Mouse (Mus musculus) liver, embryonic 12.5 days (tissue): Measurements from ENCODE around the gene Plcxd2. TPM values are rescaled to one million over a fixed set of nuclear protein-coding genes. Genes with fewer than 3 reads are reported as not detected.
A peak's percentile ranks its signal among the peaks of the same experiment; 100 is the strongest.

Experiments
- ATAC-seq: fragments of 200-750 bp; cut with Nextera tagmentation; 2 replicates; pipeline ENCODE4 v1.8.0; 2017; ENCODE audit warnings: moderate number of reproducible peaks, mild to moderate bottlenecking, moderate library complexity
- H3K27ac ChIP-seq: fragments of 300-500 bp; sonication (generic); 2 replicates; pipeline ENCODE4 v1.5.1; 2016; ENCODE audit warnings: mild to moderate bottlenecking
- H3K27me3 ChIP-seq: fragments of 300-500 bp; sonication (generic); replicated peaks from 2 replicates; pipeline ENCODE4 v1.6.1; 2016; ENCODE audit warnings: mild to moderate bottlenecking, moderate library complexity
- H3K36me3 ChIP-seq: fragments of 300-500 bp; sonication (generic); 2 replicates; pipeline ENCODE4 v1.6.1; 2016; ENCODE audit warnings: mild to moderate bottlenecking, moderate library complexity
- H3K4me1 ChIP-seq: fragments of 300-500 bp; sonication (generic); 2 replicates; pipeline ENCODE4 v1.6.1; 2016
- H3K4me2 ChIP-seq: fragments of 300-500 bp; sonication (generic); 2 replicates; pipeline ENCODE4 v1.6.1; 2016; ENCODE audit warnings: mild to moderate bottlenecking, moderate library complexity
- H3K4me3 ChIP-seq: fragments of 300-500 bp; sonication (generic); 2 replicates; pipeline ENCODE4 v1.5.1; 2016; ENCODE audit warnings: mild to moderate bottlenecking, moderate library complexity
- H3K9ac ChIP-seq: fragments of 300-500 bp; sonication (generic); 2 replicates; pipeline ENCODE4 v1.6.1; 2016; ENCODE audit warnings: mild to moderate bottlenecking, moderate library complexity
- H3K9me3 ChIP-seq: fragments of 300-500 bp; sonication (generic); replicated peaks from 2 replicates; pipeline ENCODE4 v1.6.1; 2016; ENCODE audit warnings: mild to moderate bottlenecking, moderate library complexity
- WGBS: fragments of 180-500 bp; shearing (Covaris S2); methylation state at CpG from one replicate; pipeline ENCODE4 v1.1.7; 2016; ENCODE audit not compliant: insufficient replicate concordance; 5-methylcytosine and 5-hydroxymethylcytosine counted together
- polyA plus RNA-seq: library from polyadenylated mRNA; unstranded; fragments of >200 nt; fragmentation: Nextera tagmentation; extraction: Ambion mirVana; gene quantifications from 2 replicates; pipeline ENCODE4 v1.2.1, GENCODE M21; 2016

Gene Plcxd2
- polyA plus RNA-seq = 3.3 and 3.8 TPM in 2 replicates

GRCm38 (mm10) chr16:46010153-46010905, at the start of gene Plcxd2:
Gene Plcxd2, minus strand, starts transcription at chr16:46010218.
- no peaks in the 10 kb centered on the region for H3K9me3 ChIP-seq
- no peaks in the 10 kb centered on the region for H3K36me3 ChIP-seq
- peak within 1 kb of the TSS; percentile 49 for H3K27ac ChIP-seq
- H3K4me2 ChIP-seq = peak within 1 kb of the TSS; percentile 79
- H3K4me1 ChIP-seq = peaks cover 12% of the 10 kb centered on the region; the same call in 1 of the 2 replicates
- 1% methylated on average over 39 of the region's 39 CpGs for WGBS
- H3K9ac ChIP-seq = peak within 1 kb of the TSS; percentile 55; the same call in 1 of the 2 replicates
- peak; percentile 96 for ATAC-seq
- 0 out of 2 replicates have a peak, but pooled peaks cover 3% of the 10 kb centered on the region for H3K27me3 ChIP-seq
- peak within 1 kb of the TSS; percentile 62 for H3K4me3 ChIP-seq

- Histone ChIP-seq H3K27ac (no peak overlapping the region), H3K4me1 (no peaks in the 10 kb centered on the region), H3K4me3 (no peak overlapping the region), H3K4me2 (no peak overlapping the region), H3K9ac (no peak overlapping the region), H3K36me3 (no peaks in the 10 kb centered on the region), H3K9me3 (no peaks in the 10 kb centered on the region), H3K27me3 (no peaks in the 10 kb centered on the region)
- WGBS = 67% methylated on average over 2 of the region's 2 CpGs
- ATAC-seq = no peak
These were observed 36.9 kb upstream of the Plcxd2 start for GRCm38 (mm10) chr16:46046906-46047305.

GRCm38 (mm10) chr16:46036261-46036660, 26.2 kb upstream of the Plcxd2 start:
- H3K4me2 ChIP-seq = no peak overlapping the region
- no peak overlapping the region for H3K9ac ChIP-seq
- ATAC-seq = no peak
- H3K4me3 ChIP-seq = no peak overlapping the region
- H3K36me3 ChIP-seq = no peaks in the 10 kb centered on the region
- WGBS = 47% methylated on average over 2 of the region's 2 CpGs
- H3K4me1 ChIP-seq = no peaks in the 10 kb centered on the region
- H3K27me3 ChIP-seq = no peaks in the 10 kb centered on the region
- H3K9me3 ChIP-seq = no peaks in the 10 kb centered on the region
- H3K27ac ChIP-seq = no peak overlapping the region

GRCm38 (mm10) chr16:46033896-46034295, 23.9 kb upstream of the Plcxd2 start:
- H3K9me3 ChIP-seq = no peaks in the 10 kb centered on the region
- WGBS = 54% methylated on average over 9 of the region's 9 CpGs
- no peak overlapping the region for H3K4me2 ChIP-seq
- H3K4me3 ChIP-seq = no peak overlapping the region
- ATAC-seq = no peak
- H3K27ac ChIP-seq = no peak overlapping the region
- no peaks in the 10 kb centered on the region for H3K36me3 ChIP-seq
- H3K27me3 ChIP-seq = no peaks in the 10 kb centered on the region
- H3K4me1 ChIP-seq = no peaks in the 10 kb centered on the region
- H3K9ac ChIP-seq = no peak overlapping the region

GRCm38 (mm10) chr16:46022958-46023491, 13.0 kb upstream of the Plcxd2 start:
- Histone ChIP-seq H3K27me3 (no peaks in the 10 kb centered on the region), H3K4me3 (no peak overlapping the region), H3K4me2 (no peak overlapping the region), H3K27ac (no peak overlapping the region), H3K36me3 (no peaks in the 10 kb centered on the region), H3K9me3 (no peaks in the 10 kb centered on the region), H3K9ac (no peak overlapping the region), H3K4me1 (no peaks in the 10 kb centered on the region)
- WGBS = 52% methylated on average over 5 of the region's 5 CpGs
- ATAC-seq = no peak

GRCm38 (mm10) chr16:46022189-46022928, 12.3 kb upstream of the Plcxd2 start:
- H3K27ac ChIP-seq = no peak overlapping the region
- no peak overlapping the region for H3K9ac ChIP-seq
- no peaks in the 10 kb centered on the region for H3K4me1 ChIP-seq
- no peaks in the 10 kb centered on the region for H3K27me3 ChIP-seq
- ATAC-seq = no peak
- no peak overlapping the region for H3K4me3 ChIP-seq
- H3K9me3 ChIP-seq = no peaks in the 10 kb centered on the region
- WGBS = 25% methylated on average over 5 of the region's 5 CpGs
- H3K36me3 ChIP-seq = no peaks in the 10 kb centered on the region
- no peak overlapping the region for H3K4me2 ChIP-seq

GRCm38 (mm10) chr16:46021302-46021701, 11.3 kb upstream of the Plcxd2 start:
- WGBS = 77% methylated on average over 2 of the region's 2 CpGs
- no peak overlapping the region for H3K4me3 ChIP-seq
- H3K4me1 ChIP-seq = no peaks in the 10 kb centered on the region
- H3K27me3 ChIP-seq = no peaks in the 10 kb centered on the region
- no peak overlapping the region for H3K27ac ChIP-seq
- no peak overlapping the region for H3K4me2 ChIP-seq
- no peaks in the 10 kb centered on the region for H3K9me3 ChIP-seq
- no peak overlapping the region for H3K9ac ChIP-seq
- ATAC-seq = no peak
- H3K36me3 ChIP-seq = no peaks in the 10 kb centered on the region

- Histone ChIP-seq H3K4me1 (no peaks in the 10 kb centered on the region), H3K9ac (no peak overlapping the region), H3K4me2 (no peak overlapping the region), H3K27me3 (no peaks in the 10 kb centered on the region), H3K27ac (no peak overlapping the region), H3K36me3 (no peaks in the 10 kb centered on the region), H3K9me3 (no peaks in the 10 kb centered on the region), H3K4me3 (no peak overlapping the region)
- no peak for ATAC-seq
- 57% methylated on average over 2 of the region's 2 CpGs for WGBS
These were observed 10.4 kb upstream of the Plcxd2 start for GRCm38 (mm10) chr16:46020396-46020795.

GRCm38 (mm10) chr16:46019799-46020198, 9.8 kb upstream of the Plcxd2 start:
- Histone ChIP-seq H3K27me3 (no peaks in the 10 kb centered on the region), H3K4me1 (no peaks in the 10 kb centered on the region), H3K9ac (no peak overlapping the region), H3K4me3 (no peak overlapping the region), H3K27ac (no peak overlapping the region), H3K9me3 (no peaks in the 10 kb centered on the region), H3K4me2 (no peak overlapping the region), H3K36me3 (no peaks in the 10 kb centered on the region)
- no peak for ATAC-seq
- 62% methylated on average over 4 of the region's 4 CpGs for WGBS

- WGBS = 55% methylated on average over 1 of the region's 1 CpGs
- ATAC-seq = no peak
- Histone ChIP-seq H3K4me2 (no peak overlapping the region), H3K36me3 (no peaks in the 10 kb centered on the region), H3K9me3 (no peaks in the 10 kb centered on the region), H3K4me3 (no peak overlapping the region), H3K27ac (no peak overlapping the region), H3K9ac (no peak overlapping the region), H3K27me3 (no peaks in the 10 kb centered on the region), H3K4me1 (no peaks in the 10 kb centered on the region)
These were observed 9.3 kb upstream of the Plcxd2 start for GRCm38 (mm10) chr16:46019359-46019758.

GRCm38 (mm10) chr16:46011696-46012095, 1.7 kb upstream of the Plcxd2 start:
- H3K36me3 ChIP-seq = no peaks in the 10 kb centered on the region
- no peak for ATAC-seq
- 67% methylated on average over 1 of the region's 1 CpGs for WGBS
- H3K27me3 ChIP-seq = 0 out of 2 replicates have a peak, but pooled peaks cover 3% of the 10 kb centered on the region
- no peaks in the 10 kb centered on the region for H3K9me3 ChIP-seq
- H3K27ac ChIP-seq = no peak overlapping the region
- H3K4me3 ChIP-seq = no peak overlapping the region
- H3K4me2 ChIP-seq = no peak overlapping the region
- no peak overlapping the region for H3K9ac ChIP-seq
- H3K4me1 ChIP-seq = peaks cover 12% of the 10 kb centered on the region; the same call in 1 of the 2 replicates

- Histone ChIP-seq H3K4me3 (peak overlapping the region; percentile 62), H3K4me2 (peak overlapping the region; percentile 79), H3K9me3 (no peaks in the 10 kb centered on the region), H3K27ac (peak overlapping the region; percentile 49), H3K4me1 (peaks cover 12% of the 10 kb centered on the region; the same call in 1 of the 2 replicates), H3K36me3 (no peaks in the 10 kb centered on the region), H3K9ac (0 out of 2 replicates have a peak overlapping the region, but pooled peaks have one; percentile 22), H3K27me3 (0 out of 2 replicates have a peak, but pooled peaks cover 3% of the 10 kb centered on the region)
- 11% methylated on average over 5 of the region's 5 CpGs for WGBS
- ATAC-seq = no peak
These were observed 845 bp upstream of the Plcxd2 start for GRCm38 (mm10) chr16:46010906-46011220.
